ENCODE assay signal across 12 mouse cellular contexts in genomic region chr10:123131487-123131886, GRCm38 (mm10).
"Had no signal": no experiment of that assay in that cellular context is flagged by ENCODE, and none has a peak within 500 bp of the region (broad histone marks: within the 10 kb centered on the region; RNA-seq: fewer than 3 reads in every experiment).

No protein-coding gene starts in this region.

- H3K27ac ChIP-seq: kidney, postnatal 0 days; layer of hippocampus, adult 2 months; left cerebral cortex, adult 2 months; liver, embryonic 13.5 days had no signal

- H3K9me3 ChIP-seq: liver, embryonic 13.5 days had no signal

- H3K4me3 ChIP-seq: layer of hippocampus, adult 2 months; left cerebral cortex, adult 2 months; liver, embryonic 13.5 days had no signal

- DNase-seq: kidney, postnatal 25 days; layer of hippocampus, adult 9-11 months; liver, embryonic 13.5 days; lung, adult 2 months; lung, postnatal 14 days; midbrain, embryonic 14.5 days; thymus, adult 18-20 months; thymus, postnatal 4 days had no signal

- H3K4me2 ChIP-seq: liver, embryonic 13.5 days; midbrain, embryonic 11.5 days had no signal

- H3K9ac ChIP-seq: liver, embryonic 13.5 days had no signal

- H3K27me3 ChIP-seq: liver, embryonic 13.5 days had no signal

- H3K4me1 ChIP-seq: liver, embryonic 13.5 days had no signal
